Mouse (Mus musculus) limb, embryonic 15.5 days (tissue): ENCODE measurements at regions not wholly inside any gene's neighbourhood (a gene's known extent, or its start where the extent isn't known, plus 50 kb on each side); places are given as distances from the start of the nearest gene placed in this dataset.
"Not testable (repeated sequence)": the region's sequence is repeated elsewhere in the genome, so short reads cannot be mapped to it uniquely, and the experiment has no call there.

ENCODE experiments used
- ATAC-seq: fragments of 200-750 bp; cut with Nextera tagmentation; 2 replicates; pipeline ENCODE4 v1.8.0; 2017; ENCODE audit warnings: low read depth, moderate TSS enrichment; ENCODE audit not compliant: insufficient number of reproducible peaks, low FRiP score, low TSS enrichment
- H3K27ac ChIP-seq: fragments of 300-500 bp; sonication (generic); 2 replicates; pipeline ENCODE4 v1.5.1; 2015; ENCODE audit warnings: moderate library complexity, mild to moderate bottlenecking, inconsistent platforms
- H3K27me3 ChIP-seq: fragments of 300-500 bp; sonication (generic); 2 replicates; pipeline ENCODE4 v1.6.1; 2015; ENCODE audit warnings: inconsistent platforms
- H3K36me3 ChIP-seq: fragments of 300-500 bp; sonication (generic); 2 replicates; pipeline ENCODE4 v1.6.1; 2015; ENCODE audit warnings: inconsistent platforms
- H3K4me1 ChIP-seq: fragments of 300-500 bp; sonication (generic); 2 replicates; pipeline ENCODE4 v1.6.1; 2015; ENCODE audit warnings: inconsistent platforms
- H3K4me2 ChIP-seq: fragments of 300-500 bp; sonication (generic); 2 replicates; pipeline ENCODE4 v1.6.1; 2015; ENCODE audit warnings: mild to moderate bottlenecking, inconsistent platforms
- H3K4me3 ChIP-seq: fragments of 300-500 bp; sonication (generic); 2 replicates; pipeline ENCODE4 v1.5.1; 2015; ENCODE audit warnings: mild to moderate bottlenecking, inconsistent platforms
- H3K9ac ChIP-seq: fragments of 300-500 bp; sonication (generic); 2 replicates; pipeline ENCODE4 v1.6.1; 2015; ENCODE audit warnings: inconsistent platforms
- H3K9me3 ChIP-seq: fragments of 300-500 bp; sonication (generic); 2 replicates; pipeline ENCODE4 v1.6.1; 2016; ENCODE audit warnings: inconsistent platforms
- WGBS: fragments of 180-500 bp; shearing (Covaris S2); methylation state at CpG from one replicate; pipeline ENCODE4 v1.1.7; 2015; 5-methylcytosine and 5-hydroxymethylcytosine counted together

DNA sequence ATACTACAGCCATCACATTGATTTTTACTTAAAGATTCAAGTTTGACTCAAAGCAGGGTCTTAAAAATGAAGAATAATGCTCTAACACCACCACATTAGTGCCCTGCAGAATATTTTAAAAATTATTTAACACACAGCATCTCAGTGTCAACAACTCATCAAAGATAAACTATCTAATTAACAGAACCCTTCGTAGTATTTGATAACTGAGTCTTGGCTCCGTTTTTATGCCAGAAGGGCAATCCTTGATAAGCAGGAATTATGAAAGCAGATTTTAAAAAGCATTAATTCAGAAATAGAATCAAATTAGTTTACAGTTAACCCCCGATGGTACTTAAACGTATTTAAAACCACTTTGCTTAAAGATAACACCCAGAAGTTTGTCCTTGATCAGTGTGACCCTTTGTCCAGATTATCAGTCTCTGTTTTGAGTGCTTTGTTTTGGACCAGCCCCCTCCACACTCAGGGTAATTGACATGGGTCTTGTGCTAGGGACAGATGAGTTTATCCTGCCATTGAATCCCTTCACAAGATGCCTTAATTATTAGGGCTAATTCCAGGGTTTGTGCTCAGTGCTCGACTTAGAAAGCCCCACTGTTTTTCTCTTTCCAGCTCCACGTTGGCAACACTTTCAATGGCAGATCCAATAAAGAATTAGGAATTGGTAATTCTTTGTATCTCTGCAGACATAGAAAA, 69.4 kb upstream of the Dph6 start:
- no peak for ATAC-seq
- WGBS = 74% methylated on average over 6 of the region's 6 CpGs
- Histone ChIP-seq H3K36me3 (no peaks in the 10 kb centered on the region), H3K27ac (no peak overlapping the region), H3K9ac (no peak overlapping the region), H3K4me1 (no peaks in the 10 kb centered on the region), H3K27me3 (no peaks in the 10 kb centered on the region), H3K4me2 (no peak overlapping the region), H3K9me3 (no peaks in the 10 kb centered on the region), H3K4me3 (no peak overlapping the region)

DNA sequence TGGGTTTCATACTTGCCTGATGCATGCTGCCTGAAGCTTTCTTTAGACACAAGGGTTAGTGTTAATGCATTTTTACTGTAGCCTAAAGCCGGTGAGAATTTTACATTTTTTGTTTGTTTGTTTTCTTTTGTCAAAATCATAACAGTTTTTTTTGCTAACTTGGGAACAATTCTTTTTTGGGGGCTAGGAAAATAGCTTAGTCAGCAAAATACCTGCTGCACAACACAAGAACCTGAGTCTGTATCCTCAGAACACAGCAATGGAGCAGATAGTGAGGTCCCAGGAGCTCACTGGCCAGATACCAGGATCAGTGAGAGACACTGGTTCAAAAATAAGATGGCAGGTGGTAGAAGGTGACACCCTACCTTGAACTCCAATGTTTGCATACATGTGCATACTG, 72.4 kb upstream of the Dph6 start:
- Histone ChIP-seq H3K27ac (no peak overlapping the region), H3K36me3 (no peaks in the 10 kb centered on the region), H3K9ac (no peak overlapping the region), H3K4me1 (no peaks in the 10 kb centered on the region), H3K4me3 (no peak overlapping the region), H3K27me3 (no peaks in the 10 kb centered on the region), H3K9me3 (no peaks in the 10 kb centered on the region), H3K4me2 (no peak overlapping the region)
- 70% methylated on average over 1 of the region's 1 CpGs for WGBS
- ATAC-seq = no peak

DNA sequence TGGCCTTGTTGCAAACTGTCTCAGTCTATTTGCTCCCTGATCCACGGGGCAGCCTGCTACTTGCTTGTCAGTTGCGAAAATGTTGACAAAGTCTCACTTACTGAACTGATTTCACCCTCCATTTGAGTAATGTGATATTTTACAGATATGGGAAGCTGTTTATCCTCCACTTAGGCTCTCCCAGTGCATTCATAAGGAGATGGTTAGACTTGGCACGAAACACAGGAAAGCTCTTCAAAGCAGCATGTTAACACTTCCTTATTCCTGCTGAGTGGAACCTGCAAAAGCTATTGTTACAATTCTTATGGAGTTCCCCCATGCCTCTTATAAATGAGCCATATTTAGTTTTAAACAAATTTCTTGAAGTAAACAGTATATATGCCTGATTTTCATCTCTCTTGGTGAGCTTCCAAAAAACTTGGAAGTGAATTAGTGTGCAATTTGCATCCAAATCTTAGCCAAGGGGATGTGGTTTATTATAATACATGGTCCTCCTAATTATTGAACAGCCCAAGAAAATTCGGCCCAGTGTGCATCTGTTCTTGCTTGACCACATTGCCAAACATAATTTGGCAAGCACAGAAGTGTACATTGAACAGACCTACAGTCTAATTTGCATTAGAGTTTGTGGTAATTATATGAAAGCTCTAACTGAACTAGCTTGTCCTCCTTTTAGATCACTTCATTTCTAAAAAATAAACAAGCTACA, 80.3 kb upstream of the Dph6 start:
- Histone ChIP-seq H3K9me3 (no peaks in the 10 kb centered on the region), H3K4me3 (no peak overlapping the region), H3K9ac (no peak overlapping the region), H3K36me3 (no peaks in the 10 kb centered on the region), H3K27ac (no peak overlapping the region), H3K27me3 (no peaks in the 10 kb centered on the region), H3K4me1 (no peaks in the 10 kb centered on the region), H3K4me2 (no peak overlapping the region)
- WGBS = 38% methylated on average over 4 of the region's 4 CpGs
- no peak for ATAC-seq

DNA sequence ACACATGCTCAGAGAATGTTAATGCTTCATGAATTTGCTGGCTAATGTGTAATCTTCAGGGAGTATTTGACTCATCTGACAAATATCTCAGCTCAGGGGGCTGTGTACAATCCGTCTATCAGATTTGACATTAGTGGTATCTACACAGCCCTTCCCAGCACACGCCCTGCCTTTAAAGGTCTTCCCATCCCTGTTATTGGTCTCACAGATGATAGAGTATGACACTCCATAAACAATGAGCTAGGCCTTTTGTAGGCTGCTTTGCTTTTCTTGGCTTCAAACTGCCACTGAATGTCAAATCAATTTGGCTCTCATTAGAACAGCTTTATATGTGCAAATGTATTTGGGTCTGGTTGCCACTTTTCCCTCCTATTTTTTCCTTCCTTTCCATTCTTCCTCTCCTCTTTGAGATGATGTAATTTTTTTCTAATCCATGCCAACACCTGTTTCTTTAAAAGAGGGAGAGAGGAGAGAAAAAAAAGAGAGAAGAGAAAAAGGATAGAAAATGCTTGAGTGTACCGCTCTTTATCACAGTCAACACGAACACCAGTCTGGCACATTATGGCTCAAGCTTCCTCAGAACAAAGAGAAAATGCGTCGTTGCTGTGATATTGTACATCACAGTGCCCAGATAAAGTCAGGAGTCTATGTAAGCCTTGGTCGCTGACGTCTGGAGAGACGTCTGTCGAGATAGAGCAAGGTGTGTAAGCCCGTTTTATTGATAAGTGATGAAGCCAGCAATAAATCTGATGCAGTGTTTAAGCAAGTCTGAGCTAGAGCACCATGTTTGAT, 84.9 kb upstream of the Dph6 start:
- Histone ChIP-seq H3K4me2 (no peak overlapping the region), H3K9me3 (no peaks in the 10 kb centered on the region), H3K4me3 (no peak overlapping the region), H3K27me3 (no peaks in the 10 kb centered on the region), H3K9ac (no peak overlapping the region), H3K27ac (no peak overlapping the region), H3K36me3 (no peaks in the 10 kb centered on the region), H3K4me1 (no peaks in the 10 kb centered on the region)
- 74% methylated on average over 11 of the region's 11 CpGs for WGBS
- ATAC-seq = no peak

DNA sequence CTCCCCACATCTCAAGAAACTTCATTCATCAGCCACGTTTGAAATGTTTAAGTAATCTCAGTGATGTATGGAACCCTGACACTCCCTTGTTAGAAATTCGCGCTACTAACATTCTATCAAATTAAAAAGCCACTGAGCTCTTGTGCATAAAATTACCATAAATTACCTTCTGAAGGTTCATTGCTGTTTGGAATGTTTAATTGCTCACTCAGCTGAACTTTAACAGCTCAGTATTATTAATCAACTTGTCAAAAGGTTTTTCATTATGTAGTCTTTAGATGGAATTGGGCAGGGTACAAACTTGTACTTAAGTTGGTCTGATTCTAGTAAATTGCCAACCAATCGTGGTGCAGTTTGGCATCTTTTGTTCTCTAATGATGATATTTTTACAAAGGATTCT, 108.5 kb upstream of the Dph6 start:
- 62% methylated on average over 4 of the region's 4 CpGs for WGBS
- no peaks in the 10 kb centered on the region for H3K4me1 ChIP-seq
- H3K27me3 ChIP-seq = no peaks in the 10 kb centered on the region
- H3K4me3 ChIP-seq = no peak overlapping the region
- no peaks in the 10 kb centered on the region for H3K36me3 ChIP-seq
- H3K4me2 ChIP-seq = no peak overlapping the region
- H3K27ac ChIP-seq = no peak overlapping the region
- no peak for ATAC-seq
- H3K9me3 ChIP-seq = no peaks in the 10 kb centered on the region
- H3K9ac ChIP-seq = no peak overlapping the region

DNA sequence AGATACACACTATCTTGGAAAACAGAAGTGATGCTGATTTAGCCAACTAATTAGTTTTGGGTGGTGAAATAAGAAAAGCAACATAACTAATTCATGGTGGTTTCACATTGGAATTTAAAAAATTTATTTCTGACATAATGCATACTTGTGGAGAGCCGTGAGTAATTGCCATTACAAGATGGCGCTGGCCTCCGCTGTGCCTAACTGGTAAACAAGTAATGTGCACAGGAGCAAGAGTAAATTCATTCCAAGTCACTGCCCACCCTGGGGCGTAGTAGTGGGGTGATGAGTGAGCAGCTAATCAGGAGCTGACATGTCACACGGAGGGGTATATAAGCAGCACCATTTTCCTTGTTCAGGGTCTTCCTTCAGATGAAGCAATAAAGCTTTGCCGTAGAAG, 119.0 kb upstream of the Dph6 start:
- 83% methylated on average over 6 of the region's 6 CpGs for WGBS

DNA sequence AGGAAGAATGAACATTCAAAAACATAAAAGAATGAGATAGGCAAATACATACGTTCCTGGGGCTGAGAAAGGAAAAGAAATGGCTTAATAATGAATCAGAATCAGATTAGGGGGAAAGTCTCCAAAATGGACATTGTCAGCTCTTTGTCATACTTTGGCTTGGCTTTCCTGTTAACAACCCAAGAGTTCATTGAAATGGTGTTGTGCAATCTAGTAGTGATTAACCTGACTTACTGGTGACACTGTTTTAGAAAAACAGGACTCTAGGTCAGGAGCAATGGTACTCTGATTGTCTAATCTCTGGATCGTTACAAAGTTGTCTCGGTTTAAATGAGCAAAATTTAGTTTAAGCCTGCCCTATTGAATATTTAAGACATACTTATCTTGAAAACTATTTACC, 119.5 kb upstream of the Dph6 start:
- no peak overlapping the region for H3K9ac ChIP-seq
- no peaks in the 10 kb centered on the region for H3K9me3 ChIP-seq
- no peak for ATAC-seq
- no peak overlapping the region for H3K27ac ChIP-seq
- no peak overlapping the region for H3K4me2 ChIP-seq
- H3K27me3 ChIP-seq = no peaks in the 10 kb centered on the region
- no peaks in the 10 kb centered on the region for H3K36me3 ChIP-seq
- H3K4me1 ChIP-seq = no peaks in the 10 kb centered on the region
- H3K4me3 ChIP-seq = no peak overlapping the region
- WGBS = 92% methylated on average over 3 of the region's 3 CpGs

More for the DNA sequence above, 119.0 kb upstream of the Dph6 start:
- not testable (repeated sequence) for H3K27me3 ChIP-seq, H3K4me1 ChIP-seq, H3K9me3 ChIP-seq, H3K27ac ChIP-seq, ATAC-seq, H3K36me3 ChIP-seq, H3K9ac ChIP-seq, H3K4me3 ChIP-seq, H3K4me2 ChIP-seq

DNA sequence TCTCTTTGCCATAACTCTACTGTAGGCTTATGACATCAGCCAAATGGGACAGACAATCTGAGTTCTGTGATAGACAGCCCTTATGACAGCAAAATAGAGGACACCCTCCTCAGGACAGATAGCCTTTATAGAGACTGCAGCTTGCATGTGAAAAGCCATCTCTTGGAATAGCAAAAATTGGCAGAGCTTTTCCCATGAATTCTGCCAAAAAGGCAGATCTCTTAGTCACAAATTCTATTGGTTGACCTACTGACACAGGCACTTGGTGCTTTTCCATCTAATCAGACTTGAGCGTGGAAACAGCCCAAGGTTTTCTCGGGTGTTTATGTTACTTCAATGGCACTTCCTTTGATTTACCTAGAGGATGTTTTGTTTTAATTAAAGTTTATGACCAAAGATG, 120.8 kb upstream of the Dph6 start:
- no peak for ATAC-seq
- no peaks in the 10 kb centered on the region for H3K4me1 ChIP-seq
- H3K4me2 ChIP-seq = no peak overlapping the region
- no peak overlapping the region for H3K4me3 ChIP-seq
- no peak overlapping the region for H3K27ac ChIP-seq
- no peaks in the 10 kb centered on the region for H3K9me3 ChIP-seq
- no peaks in the 10 kb centered on the region for H3K27me3 ChIP-seq
- H3K9ac ChIP-seq = no peak overlapping the region
- no peaks in the 10 kb centered on the region for H3K36me3 ChIP-seq
- 18% methylated on average over 2 of the region's 2 CpGs for WGBS

DNA sequence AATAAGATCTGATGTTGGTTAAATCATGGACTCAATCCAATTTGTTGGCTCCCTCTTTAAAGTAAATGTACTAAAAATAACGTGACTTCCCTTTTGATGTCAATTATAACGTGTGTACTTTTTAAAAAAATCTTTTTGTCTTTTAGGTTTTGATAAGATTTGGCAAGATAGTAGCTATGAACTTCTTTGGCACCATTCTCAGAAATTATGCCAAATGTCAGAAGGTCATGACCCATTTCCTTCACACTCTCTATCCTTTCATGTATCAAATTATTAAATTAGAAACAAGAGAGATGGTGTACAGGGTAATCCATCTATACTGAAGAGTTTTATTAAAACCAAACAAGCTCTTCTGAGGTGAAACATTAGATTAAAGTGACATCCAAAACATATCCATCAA, 121.4 kb upstream of the Dph6 start:
- 29% methylated on average over 2 of the region's 2 CpGs for WGBS
- H3K4me2 ChIP-seq = no peak overlapping the region

DNA sequence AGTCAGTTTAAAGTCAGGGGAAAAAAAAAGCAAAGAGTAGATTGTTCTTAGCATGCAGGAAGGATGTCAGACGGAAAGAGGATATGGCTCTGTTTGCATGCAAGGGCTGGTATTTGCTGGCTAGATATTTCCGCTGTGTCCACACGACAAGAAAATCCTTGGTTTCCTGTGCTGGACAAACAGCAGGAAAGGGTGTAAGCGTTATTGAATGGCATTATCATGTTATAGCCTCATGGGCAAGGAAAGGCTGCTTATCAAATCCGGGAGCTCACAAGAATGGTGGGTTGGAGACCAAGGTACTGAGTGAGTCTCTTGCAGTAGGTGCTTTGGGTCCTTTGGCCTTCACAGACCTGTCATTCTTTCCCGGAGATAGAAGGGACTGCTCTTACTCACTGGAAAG, 127.7 kb upstream of the Dph6 start:
- Histone ChIP-seq H3K27me3 (no peaks in the 10 kb centered on the region), H3K4me2 (no peak overlapping the region), H3K9ac (no peak overlapping the region), H3K36me3 (no peaks in the 10 kb centered on the region), H3K4me1 (peaks cover 8% of the 10 kb centered on the region; the same call in 1 of the 2 replicates), H3K9me3 (no peaks in the 10 kb centered on the region), H3K27ac (no peak overlapping the region), H3K4me3 (no peak overlapping the region)
- WGBS = 81% methylated on average over 6 of the region's 6 CpGs
- no peak for ATAC-seq

More for the DNA sequence above, 121.4 kb upstream of the Dph6 start:
- H3K4me1 ChIP-seq = no peaks in the 10 kb centered on the region
- no peaks in the 10 kb centered on the region for H3K36me3 ChIP-seq
- H3K27ac ChIP-seq = no peak overlapping the region
- no peak overlapping the region for H3K4me3 ChIP-seq
- ATAC-seq = no peak
- H3K9ac ChIP-seq = no peak overlapping the region
- H3K27me3 ChIP-seq = no peaks in the 10 kb centered on the region
- no peaks in the 10 kb centered on the region for H3K9me3 ChIP-seq

DNA sequence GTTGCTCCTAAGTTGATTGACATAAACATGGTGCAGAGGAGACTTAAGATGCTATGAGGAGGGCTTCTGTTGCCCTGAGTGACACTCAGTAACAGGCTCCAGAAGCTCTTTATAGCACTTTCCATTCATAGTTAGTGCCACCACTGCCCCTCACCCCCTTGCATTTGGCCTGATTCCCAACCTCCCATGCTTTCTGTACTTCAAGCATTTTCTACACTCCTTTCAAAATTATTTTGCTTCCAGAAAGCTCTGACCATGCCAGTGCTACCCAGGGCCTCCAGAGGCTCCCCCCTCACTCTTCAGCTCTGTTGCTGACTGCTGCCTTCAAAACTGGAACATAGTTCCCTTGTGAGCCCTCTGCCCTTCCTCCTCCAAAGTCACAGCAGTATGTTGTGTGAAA, 129.4 kb upstream of the Dph6 start:
- ATAC-seq = no peak
- 0 out of 2 replicates have a peak overlapping the region, but pooled peaks have one; percentile 11 for H3K27ac ChIP-seq
- H3K36me3 ChIP-seq = no peaks in the 10 kb centered on the region
- peaks cover 8% of the 10 kb centered on the region; the same call in 1 of the 2 replicates for H3K4me1 ChIP-seq
- H3K9ac ChIP-seq = no peak overlapping the region
- H3K4me3 ChIP-seq = no peak overlapping the region
- no peak overlapping the region for H3K4me2 ChIP-seq
- no peaks in the 10 kb centered on the region for H3K9me3 ChIP-seq
- no peaks in the 10 kb centered on the region for H3K27me3 ChIP-seq

DNA sequence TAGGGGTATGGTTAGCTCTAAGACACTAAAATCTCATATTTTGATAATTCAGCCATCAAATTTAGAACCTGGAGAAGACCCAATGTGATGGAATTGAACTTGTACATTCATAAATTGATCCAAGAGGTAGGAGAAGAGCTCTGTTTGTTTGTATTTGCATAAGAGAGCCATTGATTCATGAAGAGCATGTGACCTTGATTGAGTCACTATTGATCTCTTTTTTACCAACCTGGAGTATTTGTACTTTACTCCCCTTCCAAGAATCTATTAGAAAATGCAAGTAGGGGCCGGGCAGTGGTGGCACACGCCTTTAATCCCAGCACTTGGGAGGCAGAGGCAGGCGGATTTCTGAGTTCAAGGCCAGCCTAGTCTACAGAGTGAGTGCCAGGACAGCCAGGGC, 133.5 kb upstream of the Dph6 start:
- no peak for ATAC-seq
- no peak overlapping the region for H3K4me2 ChIP-seq
- no peaks in the 10 kb centered on the region for H3K9me3 ChIP-seq
- H3K4me1 ChIP-seq = peaks cover 8% of the 10 kb centered on the region; the same call in 1 of the 2 replicates
- no peak overlapping the region for H3K27ac ChIP-seq
- no peak overlapping the region for H3K9ac ChIP-seq
- no peak overlapping the region for H3K4me3 ChIP-seq
- H3K27me3 ChIP-seq = no peaks in the 10 kb centered on the region
- 94% methylated on average over 3 of the region's 3 CpGs for WGBS
- H3K36me3 ChIP-seq = no peaks in the 10 kb centered on the region
